Mouse (Mus musculus) megakaryocyte, embryonic 14.5 days (primary cell): ENCODE measurements at regions not wholly inside any gene's neighbourhood (a gene's known extent, or its start where the extent isn't known, plus 50 kb on each side); places are given as distances from the start of the nearest gene placed in this dataset.

Source experiments
- H3K27me3 ChIP-seq: replicated peaks from 2 replicates; pipeline ENCODE3; 2012; ENCODE audit warnings: inconsistent platforms
- H3K36me3 ChIP-seq: replicated peaks from 2 replicates; pipeline ENCODE3; 2012; ENCODE audit warnings: low read length, inconsistent platforms, mixed read lengths
- H3K4me1 ChIP-seq: 2 replicates; pipeline ENCODE4 v1.6.1; 2012; ENCODE audit warnings: inconsistent platforms
- H3K4me3 ChIP-seq: replicated peaks from 2 replicates; pipeline ENCODE3; 2012; ENCODE audit warnings: moderate library complexity, mild to moderate bottlenecking, inconsistent platforms
- H3K9me3 ChIP-seq: 2 replicates; pipeline ENCODE4 v1.6.1; 2012; ENCODE audit warnings: inconsistent platforms
- FLI1 ChIP-seq: IDR thresholded peaks from 2 replicates; pipeline ENCODE4 v1.6.1; 2012; ENCODE audit warnings: low read length, inconsistent platforms, mixed read lengths
- GATA1 ChIP-seq: IDR thresholded peaks from 3 replicates; pipeline ENCODE4 v1.6.1; 2012; ENCODE audit warnings: mixed read lengths, low read length, inconsistent platforms, borderline replicate concordance

DNA sequence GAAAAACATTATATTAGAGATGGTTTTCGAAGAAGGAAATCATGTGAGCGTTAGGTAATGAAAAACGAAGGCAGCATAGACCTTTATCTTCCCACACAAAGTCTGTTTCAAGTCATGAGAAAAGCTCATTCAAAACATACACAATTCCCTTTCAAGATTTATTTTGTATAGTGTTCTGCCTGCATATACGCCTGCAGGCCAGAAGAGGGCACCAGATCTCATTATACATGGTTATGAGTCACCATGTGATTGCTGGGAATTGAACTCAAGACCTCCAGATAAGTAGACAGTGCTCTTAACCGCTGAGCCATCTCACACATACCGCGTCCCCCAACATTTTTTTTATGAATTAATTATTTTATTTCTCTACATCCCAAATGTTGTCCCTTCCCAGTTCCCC lies 578.3 kb upstream of the Ccdc54 start:
- TF ChIP-seq FLI1 (no peak), GATA1 (no peak)
- H3K27me3 ChIP-seq = no peaks in the 10 kb centered on the region
- no peaks in the 10 kb centered on the region for H3K36me3 ChIP-seq
- H3K4me1 ChIP-seq = no peaks in the 10 kb centered on the region
- H3K4me3 ChIP-seq = no peak overlapping the region
- H3K9me3 ChIP-seq = no peaks in the 10 kb centered on the region

DNA sequence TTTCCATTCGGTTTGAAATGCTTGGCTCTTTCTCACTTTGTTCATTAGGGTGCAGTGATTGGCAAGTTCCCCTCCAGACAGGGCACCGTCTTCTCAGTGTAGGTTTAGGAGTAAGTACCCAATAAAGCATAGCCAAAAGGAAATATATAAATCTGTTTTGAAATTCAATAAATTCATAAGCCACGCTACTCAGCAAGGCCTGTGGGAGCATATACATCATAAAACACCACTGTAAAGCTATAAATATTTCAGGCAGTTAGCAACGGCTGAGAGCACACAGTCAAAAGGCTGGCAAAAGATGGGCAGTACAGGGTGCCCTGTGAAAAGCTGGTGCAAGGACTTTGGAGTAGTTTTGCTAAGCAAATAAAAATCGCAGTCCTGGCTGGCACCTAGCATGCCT lies 569.8 kb upstream of the Ccdc54 start:
- Histone ChIP-seq H3K4me3 (no peak overlapping the region), H3K27me3 (no peaks in the 10 kb centered on the region), H3K36me3 (no peaks in the 10 kb centered on the region), H3K9me3 (no peaks in the 10 kb centered on the region), H3K4me1 (no peaks in the 10 kb centered on the region)
- TF ChIP-seq FLI1 (no peak), GATA1 (no peak)

DNA sequence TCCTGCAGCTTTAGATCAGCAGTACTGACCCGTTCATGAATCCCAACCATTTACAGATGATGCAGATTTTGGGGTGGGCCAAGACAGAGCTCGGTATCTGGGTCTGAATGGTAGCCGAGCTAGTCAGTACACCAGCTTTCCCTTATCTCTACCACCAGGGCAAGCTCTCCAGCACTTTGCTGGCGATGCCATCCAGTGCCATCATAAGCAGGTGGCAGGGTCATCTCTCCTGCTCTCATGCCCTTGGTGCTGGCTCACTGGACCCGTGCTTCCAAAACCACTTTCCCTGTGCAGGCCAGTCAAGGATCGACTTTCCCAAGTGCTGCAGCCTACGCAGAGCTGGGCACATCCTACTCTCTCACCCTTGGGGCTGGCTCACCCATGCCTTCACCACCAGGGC lies 547.6 kb upstream of the Ccdc54 start:
- no peaks in the 10 kb centered on the region for H3K4me1 ChIP-seq
- TF ChIP-seq GATA1 (no peak), FLI1 (no peak)

DNA sequence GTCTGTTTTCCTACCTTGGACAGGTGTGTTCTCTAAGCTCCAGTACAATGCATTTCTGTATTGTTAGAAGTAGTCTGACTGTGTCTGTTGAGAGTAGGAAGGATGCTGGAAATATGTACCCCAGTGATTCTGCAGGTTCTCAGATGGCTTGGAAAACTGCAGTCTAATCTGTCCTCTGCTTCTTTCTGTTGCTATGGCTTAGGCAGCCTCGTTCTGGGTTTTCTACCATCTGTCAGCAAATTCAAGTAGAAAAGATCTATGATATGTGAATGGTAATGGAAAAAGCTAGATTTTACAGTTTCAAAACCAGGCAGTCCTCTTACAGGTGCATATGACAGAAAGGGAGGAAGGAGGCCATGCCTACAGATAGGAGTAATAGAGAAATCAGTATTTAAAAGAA lies 528.9 kb upstream of the Ccdc54 start:
- no peak overlapping the region for H3K4me3 ChIP-seq

More for the DNA sequence above, 547.6 kb upstream of the Ccdc54 start:
- Histone ChIP-seq H3K27me3 (no peaks in the 10 kb centered on the region), H3K36me3 (no peaks in the 10 kb centered on the region), H3K9me3 (peaks cover 16% of the 10 kb centered on the region), H3K4me3 (peak overlapping the region; percentile 59)

DNA sequence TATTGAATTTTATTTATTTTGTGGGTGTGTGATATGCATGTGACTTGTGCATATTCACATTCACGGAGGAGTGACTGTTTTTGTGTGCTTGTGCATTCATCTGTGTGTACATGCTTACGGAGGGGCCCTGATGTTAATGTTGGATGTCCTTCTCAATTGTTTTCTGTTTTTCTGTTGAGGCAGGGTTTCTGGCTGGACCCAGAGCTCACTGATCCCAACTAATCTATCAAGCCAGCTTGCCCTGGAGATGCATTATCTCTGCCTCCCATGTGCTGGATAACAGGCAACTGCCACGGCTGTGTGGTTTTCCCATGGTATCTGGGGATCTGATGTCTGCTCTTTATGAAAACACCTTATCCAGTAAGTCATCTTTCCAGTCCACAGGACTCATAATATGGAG lies 527.4 kb upstream of the Ccdc54 start:
- H3K4me1 ChIP-seq = no peaks in the 10 kb centered on the region
- no peak overlapping the region for H3K4me3 ChIP-seq
- no peaks in the 10 kb centered on the region for H3K9me3 ChIP-seq
- TF ChIP-seq FLI1 (no peak), GATA1 (no peak)
- H3K36me3 ChIP-seq = no peaks in the 10 kb centered on the region
- H3K27me3 ChIP-seq = no peaks in the 10 kb centered on the region

More for the DNA sequence above, 528.9 kb upstream of the Ccdc54 start:
- no peak for TF ChIP-seq GATA1
- TF ChIP-seq FLI1 = no peak
- H3K9me3 ChIP-seq = no peaks in the 10 kb centered on the region
- H3K4me1 ChIP-seq = no peaks in the 10 kb centered on the region
- H3K36me3 ChIP-seq = no peaks in the 10 kb centered on the region
- H3K27me3 ChIP-seq = no peaks in the 10 kb centered on the region

DNA sequence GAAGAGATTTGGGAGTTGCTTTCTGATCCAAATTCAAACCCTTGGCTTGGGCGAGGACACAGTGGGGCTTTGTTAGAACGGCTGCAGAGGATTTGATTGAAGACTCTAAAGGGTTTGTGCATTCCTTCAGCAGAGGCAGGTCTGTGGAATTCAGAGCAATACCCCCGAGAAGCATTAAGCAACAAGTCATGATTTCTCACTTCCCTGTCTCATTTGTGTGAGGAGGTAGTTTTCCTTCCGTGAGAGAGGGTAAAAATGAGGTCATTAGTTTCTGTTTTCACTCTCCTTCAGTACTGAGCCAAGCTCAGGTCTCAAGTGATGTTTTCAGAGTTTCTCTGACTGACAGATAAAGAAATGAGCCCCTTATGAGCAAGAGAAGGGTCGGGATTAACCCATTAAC lies 526.9 kb upstream of the Ccdc54 start:
- Histone ChIP-seq H3K4me3 (no peak overlapping the region), H3K4me1 (no peaks in the 10 kb centered on the region), H3K27me3 (no peaks in the 10 kb centered on the region), H3K9me3 (no peaks in the 10 kb centered on the region), H3K36me3 (no peaks in the 10 kb centered on the region)
- TF ChIP-seq GATA1 (no peak), FLI1 (no peak)

DNA sequence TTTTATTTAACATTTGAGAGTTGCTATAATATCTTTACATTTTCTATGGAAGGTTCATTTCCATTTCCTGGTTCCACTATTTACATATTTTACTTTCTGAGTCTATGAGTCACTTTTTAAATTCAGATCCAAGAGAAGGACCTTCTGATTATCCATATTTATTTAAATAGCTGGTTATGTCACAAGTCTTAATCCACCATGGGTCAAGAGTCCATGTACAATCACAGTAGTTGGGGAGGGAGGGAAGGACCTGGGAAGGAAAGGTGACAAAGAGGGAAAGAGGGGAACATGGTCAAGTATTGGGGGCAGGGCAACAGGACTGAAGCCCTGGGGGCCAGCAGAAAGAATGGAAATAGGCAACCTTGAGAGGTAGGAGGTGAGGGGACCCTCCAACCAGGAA lies 518.9 kb upstream of the Ccdc54 start:
- H3K4me1 ChIP-seq = no peaks in the 10 kb centered on the region
- H3K36me3 ChIP-seq = no peaks in the 10 kb centered on the region
- H3K9me3 ChIP-seq = no peaks in the 10 kb centered on the region
- no peak overlapping the region for H3K4me3 ChIP-seq
- no peak for TF ChIP-seq FLI1
- TF ChIP-seq GATA1 = no peak
- H3K27me3 ChIP-seq = no peaks in the 10 kb centered on the region

DNA sequence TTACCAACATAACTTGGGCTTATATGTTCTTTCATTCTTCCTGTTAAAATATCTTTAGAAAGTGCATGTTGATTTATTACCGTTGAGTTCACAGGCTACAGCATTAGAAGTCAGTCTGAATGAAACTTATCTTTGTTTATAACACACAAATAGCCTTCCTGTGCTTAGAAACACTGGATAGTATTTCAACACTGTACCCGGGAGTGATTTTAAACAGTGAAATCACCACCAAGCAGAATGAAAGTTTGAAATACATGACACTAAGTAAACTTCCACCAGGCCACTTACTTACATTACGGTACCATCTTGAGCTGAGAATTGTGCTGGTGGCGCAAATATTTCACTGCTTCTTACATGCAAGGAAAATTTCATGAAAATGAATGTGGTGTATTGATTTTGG lies 516.5 kb upstream of the Ccdc54 start:
- no peaks in the 10 kb centered on the region for H3K9me3 ChIP-seq
- H3K4me1 ChIP-seq = no peaks in the 10 kb centered on the region
- no peaks in the 10 kb centered on the region for H3K36me3 ChIP-seq
- no peak overlapping the region for H3K4me3 ChIP-seq
- TF ChIP-seq FLI1 = no peak
- TF ChIP-seq GATA1 = no peak
- no peaks in the 10 kb centered on the region for H3K27me3 ChIP-seq

DNA sequence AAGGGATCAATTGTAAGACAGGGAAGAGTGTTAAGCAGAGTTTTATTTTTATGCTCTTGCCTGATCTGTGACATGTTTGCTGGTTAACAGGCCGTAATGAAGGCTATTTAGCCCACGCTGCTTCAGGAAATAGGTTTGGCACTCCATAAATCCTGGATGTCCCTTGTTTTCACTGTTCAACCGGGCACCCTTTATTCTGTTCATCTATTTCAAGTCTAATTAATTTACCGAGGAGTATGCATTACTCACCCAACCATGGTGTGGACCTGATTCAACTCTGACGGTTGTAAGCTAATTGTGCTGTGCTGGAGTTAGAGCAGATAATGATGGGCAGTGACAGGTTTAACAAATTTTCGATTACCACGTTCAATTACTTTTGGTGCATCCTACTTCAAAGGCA lies 495.6 kb upstream of the Ccdc54 start:
- TF ChIP-seq FLI1 (no peak), GATA1 (no peak)
- Histone ChIP-seq H3K4me3 (no peak overlapping the region), H3K4me1 (no peaks in the 10 kb centered on the region), H3K27me3 (no peaks in the 10 kb centered on the region), H3K36me3 (no peaks in the 10 kb centered on the region), H3K9me3 (no peaks in the 10 kb centered on the region)

DNA sequence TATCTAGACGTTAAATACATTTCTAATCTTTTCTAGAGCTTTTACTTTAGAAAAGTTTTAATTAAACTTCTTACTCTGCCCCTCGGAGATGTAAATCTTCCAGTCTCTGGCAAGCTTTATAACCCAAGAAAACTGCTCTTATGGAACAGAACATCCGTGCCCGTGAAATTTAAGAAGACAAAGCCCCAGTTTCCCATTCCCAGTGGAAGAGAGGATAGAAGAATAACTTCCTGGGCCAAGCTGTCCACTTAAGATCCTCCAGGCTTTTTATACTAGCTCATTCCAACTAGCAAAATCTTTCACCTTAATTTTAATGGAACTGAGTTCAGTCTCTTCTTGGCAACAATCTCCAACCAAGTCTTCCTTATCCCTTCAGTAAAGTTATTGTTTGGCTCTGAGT lies 489.2 kb upstream of the Ccdc54 start:
- Histone ChIP-seq H3K27me3 (no peaks in the 10 kb centered on the region), H3K36me3 (no peaks in the 10 kb centered on the region), H3K4me1 (no peaks in the 10 kb centered on the region), H3K4me3 (no peak overlapping the region), H3K9me3 (no peaks in the 10 kb centered on the region)
- TF ChIP-seq GATA1 = no peak
- no peak for TF ChIP-seq FLI1

DNA sequence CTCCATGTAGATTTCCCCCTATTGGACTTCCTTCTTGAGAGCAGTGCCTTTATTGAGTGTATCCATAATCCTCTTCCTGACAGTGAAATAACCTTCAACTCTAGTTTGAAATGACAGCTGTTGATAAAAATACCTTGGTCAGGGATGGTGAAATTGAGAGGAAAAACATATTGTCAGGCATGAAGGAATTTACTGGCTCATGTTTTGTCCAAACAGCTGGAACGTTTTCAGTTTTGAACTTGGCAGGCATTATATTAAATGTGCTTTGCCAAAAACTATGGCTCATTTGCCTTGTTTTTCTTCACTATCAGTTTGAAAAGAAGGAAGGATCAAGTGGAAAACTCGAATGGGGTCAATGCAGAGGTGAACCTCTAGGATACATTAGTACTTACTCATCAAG lies 457.7 kb upstream of the Ccdc54 start:
- Histone ChIP-seq H3K9me3 (0 out of 2 replicates have a peak, but pooled peaks cover 1% of the 10 kb centered on the region), H3K4me3 (no peak overlapping the region), H3K4me1 (no peaks in the 10 kb centered on the region), H3K27me3 (no peaks in the 10 kb centered on the region), H3K36me3 (no peaks in the 10 kb centered on the region)
- TF ChIP-seq FLI1 (no peak), GATA1 (no peak)
